Mouse (Mus musculus) cerebellum, postnatal 14 days (tissue): Measurements from ENCODE around the gene Hrh1.

Experiments
- DNase-seq, 2 experiments: peaks; one replicate each; pipeline ENCODE4 v3.0.0; 2021; ENCODE audit warnings: mixed read lengths in 2 of 2

The Hrh1 gene

DNA sequence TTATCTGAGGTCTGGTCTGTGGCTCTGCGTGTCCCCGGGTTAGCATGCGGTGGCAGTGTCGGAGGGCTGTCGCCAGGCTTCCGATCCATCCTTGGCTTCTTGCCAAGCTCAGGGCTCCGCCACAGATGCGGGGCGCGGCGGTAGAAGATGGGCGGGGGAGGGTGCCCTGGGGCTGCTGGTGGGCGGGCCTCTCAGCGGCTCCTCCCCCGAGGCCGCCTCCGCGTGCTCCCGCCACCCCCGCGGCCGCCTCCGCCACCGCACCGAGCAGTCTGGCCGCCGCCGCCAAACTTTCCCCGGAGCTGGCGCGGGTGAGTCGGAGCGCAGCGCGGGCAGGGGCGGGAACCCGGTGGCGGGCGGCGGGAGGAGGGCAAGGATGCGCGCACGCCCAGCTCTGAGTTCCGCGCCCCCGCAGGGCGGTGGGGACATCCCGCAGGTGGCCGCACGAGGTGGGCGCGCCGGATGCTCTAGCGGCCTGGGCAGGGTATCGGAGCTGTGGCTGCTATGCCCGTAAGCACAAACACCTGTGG lies at the start of gene Hrh1:
TSS of gene Hrh1 (plus strand) at position 246 of the 527 bp plus-strand sequence.
- DNase-seq = peak; percentile 74

DNA sequence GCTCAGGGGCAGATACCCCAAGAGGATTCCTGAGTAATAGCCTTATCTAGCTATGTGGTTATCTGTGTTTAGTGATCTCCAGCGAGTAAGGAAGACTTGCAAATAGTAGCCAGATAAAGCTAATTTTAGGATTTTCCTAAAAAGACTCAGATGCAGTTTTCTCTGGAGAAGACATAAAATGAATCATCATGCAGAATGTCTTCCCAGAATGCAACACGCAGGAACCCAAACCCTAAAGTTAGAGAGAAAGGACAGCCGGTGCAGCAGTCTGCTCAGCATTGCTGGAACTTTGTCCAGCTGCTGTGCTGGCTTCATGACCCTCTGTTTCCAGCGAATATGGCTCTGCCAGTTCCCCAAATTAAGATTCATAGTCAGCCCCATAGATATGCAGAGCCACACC lies 43.1 kb upstream of the Hrh1 start:
- no peak for DNase-seq

DNA sequence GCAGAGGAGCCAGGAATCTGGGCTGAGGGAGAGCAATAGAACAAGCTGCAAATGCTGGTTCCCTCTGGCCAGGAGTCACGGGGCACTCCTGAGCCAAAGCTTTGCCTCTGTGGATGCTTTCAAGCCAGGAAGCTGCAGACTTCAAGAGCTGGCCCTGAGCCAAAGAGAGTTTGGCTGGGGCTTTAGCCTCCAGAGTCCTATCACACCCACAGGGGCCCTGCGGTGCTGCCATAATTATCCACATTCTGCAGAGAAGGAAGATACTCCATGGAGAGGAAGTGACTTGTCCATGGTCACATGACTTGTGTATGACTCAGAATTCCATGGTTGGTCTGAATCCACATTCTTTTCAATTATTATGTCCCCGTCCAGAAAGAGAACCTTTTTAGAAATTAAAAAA lies 39.6 kb upstream of the Hrh1 start:
- peak; percentile 15 to 43 for DNase-seq

DNA sequence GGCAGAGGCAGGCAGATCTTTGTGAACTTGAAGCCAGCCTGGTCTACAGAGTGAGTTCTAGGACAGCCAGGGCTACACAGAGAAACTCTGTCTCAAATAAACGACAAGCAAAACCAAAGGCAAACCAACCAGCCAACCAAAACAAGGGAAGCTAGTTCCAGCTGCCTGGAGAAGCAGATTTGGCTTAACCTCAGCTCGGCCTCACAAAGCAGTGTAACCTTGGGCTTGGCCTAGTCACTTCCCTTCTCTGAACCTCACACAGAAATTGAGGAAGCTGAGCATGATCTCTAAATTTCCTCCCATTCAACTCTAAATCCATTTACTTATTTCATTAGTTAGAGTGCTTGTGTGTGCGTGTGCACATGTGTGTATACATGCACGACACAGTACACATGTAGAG lies 35.4 kb upstream of the Hrh1 start:
- no peak for DNase-seq

DNA sequence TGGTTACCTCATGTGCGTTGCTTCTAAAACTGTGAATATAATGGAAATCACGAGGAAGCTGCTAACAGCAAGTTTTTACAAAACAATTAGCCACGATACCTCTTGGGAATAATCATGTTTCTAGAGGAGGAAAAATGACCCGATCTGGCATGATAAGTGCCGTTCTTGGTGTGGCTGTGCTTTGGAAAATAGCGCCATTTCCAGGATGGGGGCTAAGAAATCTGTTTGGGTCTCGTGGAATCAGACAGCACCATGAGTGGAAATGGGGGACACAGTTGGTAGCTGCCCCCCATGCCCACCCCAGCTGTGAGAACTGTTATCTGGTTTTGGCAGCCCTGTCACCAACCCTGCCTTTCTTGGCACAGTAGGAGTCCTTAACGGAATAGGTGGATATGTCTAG lies 34.0 kb upstream of the Hrh1 start:
- no peak for DNase-seq

DNA sequence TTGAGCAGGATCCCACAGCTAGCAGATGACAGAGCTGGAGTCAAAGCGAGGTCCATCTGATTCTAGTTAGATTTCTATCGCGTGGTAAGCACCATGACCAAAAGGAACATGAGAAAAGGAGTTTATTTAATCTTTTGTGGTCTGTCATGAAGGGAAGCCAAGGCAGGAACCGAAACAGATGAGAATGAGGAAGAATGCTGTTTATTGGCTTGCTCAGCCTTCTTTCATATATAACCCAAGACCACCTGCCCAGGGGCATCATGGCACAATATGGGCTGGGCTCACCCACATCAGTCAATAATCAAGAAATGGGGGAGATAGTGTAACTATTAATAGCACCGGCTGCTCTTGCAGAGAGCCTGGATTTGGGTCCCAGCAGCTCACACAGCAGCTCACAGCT lies 33.0 kb upstream of the Hrh1 start:
- no peak for DNase-seq

DNA sequence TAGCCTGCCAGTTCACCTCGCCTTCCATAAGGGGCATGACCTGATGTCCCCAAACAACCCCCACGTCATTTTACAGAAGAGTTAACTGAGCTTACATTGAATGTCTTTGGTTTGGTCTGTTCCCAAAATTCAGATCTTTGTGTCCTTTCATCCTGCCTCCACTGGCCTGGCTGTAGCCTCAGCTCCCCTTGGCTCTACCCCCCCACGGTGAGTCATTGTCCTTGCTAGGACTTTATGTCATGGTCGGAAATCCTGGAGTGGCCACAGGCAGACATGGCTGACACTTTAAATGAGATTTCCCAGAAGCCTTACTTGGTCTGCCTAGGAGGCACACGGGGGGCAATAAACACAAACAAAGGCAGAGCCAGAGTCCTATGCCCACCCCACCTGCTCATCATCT lies 31.5 kb upstream of the Hrh1 start:
- no peak for DNase-seq

DNA sequence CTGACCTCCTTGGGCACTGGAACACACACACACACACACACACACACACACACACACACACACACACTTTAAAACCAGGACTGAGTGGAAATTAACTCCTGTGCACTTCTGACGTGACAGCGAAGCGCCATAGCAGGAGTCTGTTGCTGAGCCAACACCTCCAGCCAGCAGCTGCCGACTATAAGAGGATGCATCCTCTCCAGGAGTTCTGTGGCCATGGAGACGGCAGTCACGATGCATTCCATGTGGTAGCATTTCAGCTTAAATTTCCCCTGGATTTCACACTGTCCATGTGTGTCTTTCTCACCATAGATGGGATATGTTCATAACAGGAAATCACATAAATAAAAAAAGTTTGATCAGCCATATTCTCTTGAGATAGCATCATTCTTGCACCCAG lies 30.1 kb upstream of the Hrh1 start:
- no peak for DNase-seq

DNA sequence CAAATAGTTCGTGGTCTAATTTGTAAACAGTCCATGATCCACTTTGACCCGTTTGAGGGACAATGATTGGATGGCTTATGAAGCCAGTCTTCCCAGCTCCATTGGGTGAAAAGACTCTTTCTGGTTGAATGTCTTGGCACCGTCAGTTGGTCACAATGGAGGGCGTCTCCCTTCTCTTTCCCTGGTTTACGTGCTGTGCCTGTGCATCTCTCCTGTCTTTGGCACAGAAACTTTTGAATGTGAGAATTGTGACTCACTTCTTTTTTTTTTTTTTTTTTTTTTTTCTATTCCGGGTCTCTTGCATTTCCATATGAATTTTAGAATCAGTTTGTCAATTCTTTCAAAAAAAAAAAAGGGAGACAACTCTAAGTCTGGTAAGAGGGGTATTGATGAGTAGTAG lies 29.5 kb upstream of the Hrh1 start:
- no peak for DNase-seq

DNA sequence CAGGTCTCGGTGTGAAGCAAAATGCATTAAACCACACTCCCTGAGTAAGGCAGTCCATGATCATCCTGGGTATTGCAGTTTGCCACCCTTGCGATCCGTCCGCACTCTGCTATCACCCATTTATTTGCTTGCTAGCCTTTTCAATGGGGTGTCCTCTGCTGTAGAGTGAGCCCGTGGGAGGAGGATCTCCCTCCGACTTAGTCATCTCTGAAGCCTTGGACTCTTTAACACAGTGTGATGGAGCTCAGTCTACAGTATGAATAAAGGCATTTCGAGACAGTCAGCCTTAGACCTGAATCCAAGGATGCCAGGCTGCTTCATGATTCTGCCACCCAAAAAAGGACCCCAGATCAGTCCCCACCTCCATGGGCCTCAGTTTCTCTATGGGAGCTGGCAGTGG lies 25.0 kb upstream of the Hrh1 start:
- no peak for DNase-seq

DNA sequence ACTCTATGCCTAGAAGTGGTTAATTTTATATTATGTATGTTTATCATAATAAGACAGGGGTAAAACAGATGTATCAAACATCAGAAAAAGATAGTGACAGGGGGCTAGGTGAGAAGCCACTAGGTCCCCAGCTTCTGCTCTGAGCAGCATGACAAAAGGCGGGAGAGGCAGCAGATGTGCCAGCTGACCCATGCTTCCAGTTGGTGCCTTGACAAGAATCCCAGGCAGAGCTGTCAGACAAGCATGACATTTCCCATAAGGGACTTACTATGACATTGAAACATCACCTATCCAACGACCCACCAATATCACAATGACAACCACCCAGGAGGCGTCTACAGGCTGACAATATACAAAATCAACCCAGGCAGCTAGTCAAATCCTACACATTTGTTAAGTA lies 16.9 kb upstream of the Hrh1 start:
- no peak for DNase-seq

DNA sequence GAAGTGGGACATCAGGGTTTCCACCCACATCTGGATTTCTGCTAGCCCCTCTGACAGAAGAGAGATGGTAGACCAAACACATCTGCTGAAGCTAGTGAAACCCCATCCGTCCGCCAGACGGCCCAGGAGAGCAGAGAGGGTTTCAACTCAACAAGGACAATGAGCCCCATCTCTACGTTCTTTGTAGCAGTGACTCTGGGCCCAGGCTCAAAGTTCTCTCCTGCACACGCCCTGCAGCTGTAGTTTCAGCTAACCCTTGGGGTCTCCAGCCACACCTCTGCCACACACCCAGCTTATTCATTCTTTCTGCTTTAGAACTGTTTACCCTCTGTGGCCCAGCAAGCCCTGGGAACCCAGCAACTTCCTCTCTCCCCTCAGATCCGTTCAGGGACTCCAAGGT lies 10.4 kb upstream of the Hrh1 start:
- DNase-seq = no peak

DNA sequence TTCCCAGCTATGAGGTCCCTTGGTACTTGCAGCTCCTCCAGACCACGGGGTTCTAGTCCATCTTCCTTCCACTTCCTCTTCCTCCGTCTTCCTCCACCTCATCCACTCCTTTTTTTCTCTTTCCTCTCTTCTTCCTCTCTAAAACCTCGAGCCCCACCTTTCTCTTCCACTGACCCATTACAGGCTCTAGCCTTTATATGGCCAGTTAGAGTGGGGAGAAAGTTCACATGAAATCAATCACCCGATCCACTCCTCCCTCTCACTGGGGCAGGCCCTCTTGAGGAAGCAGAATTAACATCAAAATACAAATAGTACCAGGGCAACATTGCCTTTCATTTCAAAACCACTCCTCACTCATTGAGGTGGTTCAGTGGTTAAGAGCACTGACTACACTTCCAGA lies 9.9 kb upstream of the Hrh1 start:
- DNase-seq = no peak

DNA sequence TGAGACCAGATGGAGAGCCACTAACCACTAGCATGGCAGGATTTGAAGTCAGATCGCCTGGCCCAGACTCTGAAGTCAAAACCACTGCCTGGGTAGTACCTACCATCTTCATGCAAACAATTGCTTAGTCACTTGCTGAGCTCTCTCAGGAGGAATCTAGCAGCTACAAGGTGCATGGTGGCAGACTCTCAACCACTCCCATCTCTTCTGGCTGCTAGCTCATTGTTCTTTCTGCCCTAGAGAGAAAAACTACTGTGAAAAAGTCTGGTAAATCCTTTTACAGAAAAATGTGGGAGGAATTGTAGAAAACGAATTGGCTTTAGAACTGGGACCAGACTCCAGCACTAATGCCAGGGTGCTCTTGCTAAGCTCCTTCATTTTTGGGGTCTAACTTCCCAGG lies 7.6 kb upstream of the Hrh1 start:
- DNase-seq = no peak

DNA sequence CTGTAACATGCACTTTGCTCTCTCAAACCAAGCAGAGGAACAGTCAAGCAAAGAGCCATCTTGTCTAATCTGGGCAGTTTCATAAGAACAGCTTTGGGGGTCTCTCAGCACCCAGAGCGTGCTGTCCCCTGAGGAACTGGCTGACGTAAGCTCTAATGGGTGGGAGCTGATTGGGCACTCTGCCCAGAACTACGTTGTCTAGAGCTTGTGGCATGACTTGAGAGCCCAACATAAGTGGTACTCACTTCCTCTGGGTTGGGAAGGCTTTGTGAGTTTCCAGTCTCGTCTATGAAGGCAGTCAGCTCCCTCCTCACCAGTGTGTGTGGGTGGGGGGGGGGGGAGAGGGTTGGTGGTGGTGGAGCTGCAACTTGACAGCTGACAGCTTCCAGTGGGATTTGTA lies 2.8 kb upstream of the Hrh1 start:
- DNase-seq = no peak

DNA sequence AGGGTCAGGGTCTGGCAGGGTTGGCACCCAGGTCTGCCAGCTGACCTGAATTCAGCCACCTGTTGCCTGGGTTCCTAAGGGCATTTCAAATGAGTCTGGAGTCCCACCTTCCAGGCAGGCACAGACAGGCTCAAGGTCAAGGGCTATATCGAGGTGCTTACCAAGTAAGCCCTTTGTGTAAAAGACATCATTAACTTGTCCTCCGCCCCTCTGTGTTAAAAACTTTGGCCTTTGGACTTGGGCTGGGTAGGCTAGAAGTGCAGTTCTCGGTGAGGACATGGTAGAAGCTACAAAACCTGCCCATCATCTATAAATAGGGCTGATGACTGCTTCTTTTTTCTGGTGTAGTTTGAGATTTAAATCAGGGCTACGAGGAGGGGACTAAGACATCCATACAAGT lies 1.1 kb upstream of the Hrh1 start:
- no peak for DNase-seq

DNA sequence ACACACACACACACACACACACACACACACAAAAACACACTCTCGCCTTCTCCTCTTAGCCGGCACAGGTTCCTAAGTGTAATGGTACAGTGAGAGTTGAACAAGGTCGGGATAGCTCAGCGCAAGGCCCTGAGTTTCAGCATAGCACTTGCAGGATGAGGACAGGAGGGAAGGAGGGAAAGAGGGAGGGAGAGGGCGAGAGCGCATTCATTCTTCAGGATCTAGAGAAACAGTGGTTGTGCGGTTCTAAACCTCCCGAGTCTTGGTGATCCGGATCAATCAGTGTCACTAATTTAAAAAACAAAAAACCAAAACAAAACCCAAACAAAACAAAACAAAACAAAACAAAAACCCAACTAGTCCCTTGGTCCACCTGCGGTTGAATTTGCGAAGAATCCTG lies 456 bp upstream of the Hrh1 start:
- DNase-seq = no peak

DNA sequence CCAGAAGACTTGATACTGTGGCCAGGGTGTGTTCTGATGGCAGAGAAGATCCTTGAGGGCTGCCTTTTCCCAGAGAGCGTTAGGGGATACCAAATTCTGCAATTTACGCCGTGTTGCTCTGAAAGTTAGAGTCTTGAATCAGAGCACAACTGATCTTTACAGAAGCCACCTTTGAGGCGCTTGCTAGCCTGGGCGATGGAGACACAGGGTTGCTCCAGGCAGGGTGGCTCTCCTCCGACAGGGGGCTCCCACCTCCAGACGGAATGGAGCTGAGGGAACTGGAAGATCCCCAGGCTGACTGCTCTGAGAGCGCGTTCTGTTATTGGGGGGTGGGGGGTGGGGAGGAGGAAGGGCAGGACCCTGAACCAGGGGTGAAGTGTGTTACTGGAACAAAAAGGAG lies 890 bp downstream of the Hrh1 start:
- peak; percentile 35 to 52 for DNase-seq

DNA sequence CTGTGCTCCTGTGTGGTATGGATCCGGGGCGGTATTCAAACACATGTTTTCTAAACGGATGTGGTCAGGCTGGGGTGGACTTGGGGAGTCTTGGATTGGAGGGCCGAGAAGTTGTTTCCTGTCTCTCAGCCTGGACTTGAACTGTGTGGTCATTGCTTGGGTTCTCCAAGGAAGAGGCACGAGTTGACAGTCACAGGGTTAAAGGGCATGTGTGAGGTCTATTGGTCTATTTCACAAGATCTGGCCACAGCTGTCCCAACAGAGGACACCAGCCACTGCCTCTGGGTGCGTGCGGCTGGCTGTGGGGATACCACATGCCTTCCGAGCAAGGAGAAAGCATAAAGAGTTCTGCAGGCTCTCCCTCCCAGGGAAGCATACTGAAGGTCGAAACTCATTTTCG lies 2.7 kb downstream of the Hrh1 start:
- no peak for DNase-seq

DNA sequence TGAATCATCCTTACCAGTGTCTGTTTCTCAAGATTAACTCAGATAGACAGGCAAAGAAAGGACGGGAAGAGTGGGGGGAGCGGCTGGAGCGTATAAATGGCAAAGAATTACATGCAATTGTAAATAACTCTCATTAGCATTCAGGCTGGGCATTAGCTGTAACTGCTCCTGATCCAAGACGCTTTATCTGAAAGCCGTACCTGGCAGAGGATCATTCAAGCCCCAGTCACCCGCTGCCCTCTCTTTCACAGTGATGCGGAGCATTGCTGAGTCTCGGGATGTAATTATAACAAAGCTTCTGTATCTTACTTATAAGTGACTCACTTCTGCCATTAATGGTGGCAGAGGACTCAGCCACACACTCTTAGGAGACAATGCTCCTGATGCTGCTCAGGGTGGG lies 3.1 kb downstream of the Hrh1 start:
- DNase-seq = no peak

DNA sequence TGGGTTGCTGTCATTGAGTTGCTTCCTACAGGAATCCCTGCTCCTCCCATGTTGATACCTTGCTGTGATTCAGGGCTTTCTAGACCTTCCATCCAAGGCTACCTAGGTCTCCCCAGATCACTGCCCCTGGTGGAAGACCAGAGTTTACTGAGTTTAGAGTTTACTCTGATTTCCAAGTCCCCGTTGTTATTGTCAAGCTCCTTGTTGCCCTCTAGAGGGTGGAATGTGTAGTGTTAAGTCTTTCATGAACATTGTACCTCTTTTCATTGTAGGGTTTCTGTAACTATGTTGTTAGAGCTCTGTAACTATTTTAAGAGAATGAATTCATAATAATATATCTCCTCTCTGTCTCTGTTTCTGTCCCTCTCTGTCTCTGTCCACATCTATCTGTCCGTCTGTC lies 4.4 kb downstream of the Hrh1 start:
- DNase-seq = no peak

DNA sequence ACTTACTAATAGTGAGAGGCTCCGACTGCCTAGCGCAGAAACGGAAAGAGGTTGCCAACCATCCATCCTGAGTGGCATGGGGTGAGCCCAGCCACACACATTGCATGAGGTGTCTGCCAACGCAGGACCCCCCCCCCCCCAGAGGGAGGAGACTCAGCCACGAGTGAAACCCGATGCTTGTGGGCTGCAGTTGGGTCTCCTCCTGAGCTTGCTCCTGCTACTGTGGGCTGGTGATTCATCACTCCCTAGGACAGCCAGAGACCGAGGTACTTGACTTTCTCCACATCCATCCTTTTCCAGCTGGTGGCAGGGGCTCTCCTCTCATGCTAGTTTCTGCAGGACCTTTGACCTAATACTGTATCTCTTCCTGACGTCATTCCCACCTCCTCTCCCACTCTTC lies 5.9 kb downstream of the Hrh1 start:
- DNase-seq = no peak

DNA sequence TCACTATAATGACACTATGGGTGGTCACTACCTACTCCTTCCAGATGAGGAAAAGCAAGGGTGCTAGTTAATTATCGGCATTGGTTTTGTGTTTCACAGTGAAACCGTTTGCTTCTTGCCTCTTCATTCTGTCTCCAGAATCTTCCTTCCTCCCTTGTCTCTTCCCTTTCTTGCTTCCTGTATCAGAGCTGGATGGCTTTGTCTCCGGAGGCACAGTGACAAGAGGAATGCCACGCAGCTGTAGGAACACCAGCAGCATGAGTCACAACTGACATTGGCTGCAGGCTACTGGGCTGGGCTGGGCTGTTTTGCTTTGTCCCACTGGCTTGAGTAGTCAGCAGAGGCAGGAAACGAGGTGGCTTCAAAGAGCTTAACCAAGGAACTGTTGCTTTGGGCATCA lies 6.4 kb downstream of the Hrh1 start:
- DNase-seq = no peak

DNA sequence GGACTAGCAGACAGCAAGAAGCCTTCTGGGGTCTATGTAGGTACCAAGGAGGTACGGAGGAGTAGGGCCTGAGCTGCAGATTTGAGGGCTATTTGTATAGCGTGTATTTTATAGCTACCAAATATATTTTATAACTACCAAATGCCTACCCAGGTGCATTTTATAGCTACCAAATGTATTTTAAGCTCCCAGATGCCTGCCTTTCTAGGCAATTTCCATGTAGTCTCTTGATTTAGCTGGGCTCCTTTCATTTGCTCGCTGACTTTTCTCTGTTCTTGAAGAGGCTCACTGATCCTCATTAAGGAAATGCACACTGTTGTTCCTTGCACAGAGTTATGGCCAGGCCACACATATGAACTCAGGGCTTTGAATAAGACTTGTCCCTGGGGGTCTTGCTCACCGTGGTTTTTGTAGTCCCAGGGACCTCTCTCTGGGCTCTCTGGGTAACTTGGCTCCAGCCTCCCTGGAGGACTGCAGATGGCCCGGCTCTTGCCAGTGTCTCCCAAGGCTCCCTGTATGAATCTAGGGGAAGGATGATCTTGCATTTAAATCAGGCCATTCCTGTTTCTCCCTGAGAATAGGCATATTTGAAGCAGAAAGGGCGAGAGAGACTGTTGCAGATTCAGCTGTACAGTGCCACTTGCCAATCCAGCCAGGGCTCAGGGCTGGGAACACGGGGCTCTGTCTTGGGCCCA lies 7.2 kb downstream of the Hrh1 start:
- DNase-seq = no peak

DNA sequence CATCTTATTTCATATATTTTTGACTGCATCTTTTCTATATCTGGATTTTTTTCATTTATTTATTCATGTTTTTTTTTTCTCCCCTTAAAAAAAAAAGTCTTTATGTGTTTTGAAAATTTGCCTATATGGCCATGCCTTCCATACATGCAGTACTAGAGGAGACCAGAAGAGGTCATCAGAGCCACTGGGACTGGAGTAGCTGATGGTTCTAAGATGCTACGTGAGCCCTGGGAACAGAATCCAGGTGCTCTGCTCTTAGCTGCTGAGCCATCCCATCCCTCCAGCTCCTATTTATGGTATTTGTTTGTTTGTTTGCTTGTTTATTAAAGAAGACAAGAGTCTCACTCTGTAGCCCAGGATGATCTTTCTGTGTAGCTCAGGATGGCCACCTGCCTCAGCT lies 8.9 kb downstream of the Hrh1 start:
- peak in 1 of 2 experiments; percentile 44 for DNase-seq
